Mouse (Mus musculus): ENCODE data around the gene Pip4k2c. TPM values are rescaled to one million over a fixed set of nuclear protein-coding genes. Genes with fewer than 3 reads are reported as not detected.
A peak's percentile ranks its signal among the peaks of the same experiment; 100 is the strongest.

Pip4k2c gene
- polyA plus RNA-seq, 1 experiment from 2014 or later: 43.5 TPM

GRCm38 (mm10) chr10:127186451-127186850 is 24.9 kb downstream of the Pip4k2c start:
- Histone ChIP-seq H3K9me3 (replicated peaks) (no peaks in the 10 kb centered on the region), H3K36me3 (peaks cover 42% of the 10 kb centered on the region), H3K4me2 (no peak overlapping the region), H3K4me1 (peaks cover 66% of the 10 kb centered on the region), H3K27ac (no peak overlapping the region), H3K27me3 (peaks cover 28% of the 10 kb centered on the region), H3K9ac (no peak overlapping the region), H3K4me3 (replicated peaks) (no peak overlapping the region)
- WGBS: 79% methylated on average over 1 of the region's 1 CpGs
- ATAC-seq (replicated peaks; ENCODE audit: low FRiP score): no peak

GRCm38 (mm10) chr10:127185506-127185905 is 25.9 kb downstream of the Pip4k2c start:
- Histone ChIP-seq H3K9ac (no peak overlapping the region), H3K36me3 (peaks cover 34% of the 10 kb centered on the region), H3K4me1 (peaks cover 58% of the 10 kb centered on the region), H3K4me2 (no peak overlapping the region), H3K9me3 (replicated peaks) (no peaks in the 10 kb centered on the region), H3K4me3 (replicated peaks) (no peak overlapping the region), H3K27ac (no peak overlapping the region), H3K27me3 (peaks cover 38% of the 10 kb centered on the region)
- WGBS: 85% methylated on average over 15 of the region's 15 CpGs
- ATAC-seq (replicated peaks; ENCODE audit: low FRiP score): no peak

- H3K4me3 ChIP-seq (replicated peaks): no peak overlapping the region
- peaks cover 58% of the 10 kb centered on the region for H3K4me1 ChIP-seq
- ATAC-seq (replicated peaks; ENCODE audit: low FRiP score): no peak
- no peaks in the 10 kb centered on the region for H3K9me3 ChIP-seq (replicated peaks)
- H3K27me3 ChIP-seq: peaks cover 42% of the 10 kb centered on the region
- no peak overlapping the region for H3K27ac ChIP-seq
- H3K4me2 ChIP-seq: no peak overlapping the region
- H3K9ac ChIP-seq: no peak overlapping the region
- H3K36me3 ChIP-seq: peaks cover 34% of the 10 kb centered on the region
- WGBS: 74% methylated on average over 9 of the region's 9 CpGs
Observed at GRCm38 (mm10) chr10:127185101-127185500, 26.3 kb downstream of the Pip4k2c start.

GRCm38 (mm10) chr10:127183759-127184158 is 27.6 kb downstream of the Pip4k2c start:
- peaks cover 58% of the 10 kb centered on the region for H3K4me1 ChIP-seq
- H3K4me3 ChIP-seq (replicated peaks): peak overlapping the region; percentile 13; the same call in 1 of the 2 replicates
- H3K9me3 ChIP-seq (replicated peaks): no peaks in the 10 kb centered on the region
- H3K4me2 ChIP-seq: peak overlapping the region; percentile 46
- WGBS: 21% methylated on average over 20 of the region's 20 CpGs
- H3K9ac ChIP-seq: peak overlapping the region; percentile 6; the same call in 1 of the 2 replicates
- no peak for ATAC-seq (replicated peaks; ENCODE audit: low FRiP score)
- peaks cover 55% of the 10 kb centered on the region for H3K27me3 ChIP-seq
- H3K36me3 ChIP-seq: peaks cover 34% of the 10 kb centered on the region
- H3K27ac ChIP-seq: no peak overlapping the region

- H3K27me3 ChIP-seq: peaks cover 65% of the 10 kb centered on the region
- H3K9me3 ChIP-seq (replicated peaks): no peaks in the 10 kb centered on the region
- H3K4me2 ChIP-seq: no peak overlapping the region
- WGBS: 90% methylated on average over 4 of the region's 4 CpGs
- H3K4me1 ChIP-seq: peaks cover 58% of the 10 kb centered on the region
- peaks cover 34% of the 10 kb centered on the region for H3K36me3 ChIP-seq
- no peak overlapping the region for H3K9ac ChIP-seq
- no peak overlapping the region for H3K27ac ChIP-seq
- no peak for ATAC-seq (replicated peaks; ENCODE audit: low FRiP score)
- no peak overlapping the region for H3K4me3 ChIP-seq (replicated peaks)
Observed at GRCm38 (mm10) chr10:127182624-127183023, 28.8 kb downstream of the Pip4k2c start.

- 75% methylated on average over 6 of the region's 6 CpGs for WGBS
- Histone ChIP-seq H3K4me2 (no peak overlapping the region), H3K27me3 (peaks cover 75% of the 10 kb centered on the region), H3K36me3 (peaks cover 30% of the 10 kb centered on the region), H3K4me1 (peaks cover 63% of the 10 kb centered on the region), H3K4me3 (replicated peaks) (no peak overlapping the region), H3K9ac (no peak overlapping the region), H3K27ac (no peak overlapping the region), H3K9me3 (replicated peaks) (no peaks in the 10 kb centered on the region)
- ATAC-seq (replicated peaks; ENCODE audit: low FRiP score): no peak
Observed at GRCm38 (mm10) chr10:127181566-127181965, 29.8 kb downstream of the Pip4k2c start.

- Histone ChIP-seq H3K27me3 (peaks cover 82% of the 10 kb centered on the region), H3K4me3 (replicated peaks) (peak overlapping the region; percentile 26), H3K36me3 (peaks cover 23% of the 10 kb centered on the region), H3K9me3 (replicated peaks) (no peaks in the 10 kb centered on the region), H3K4me2 (peak overlapping the region; percentile 56), H3K9ac (no peak overlapping the region), H3K4me1 (peaks cover 64% of the 10 kb centered on the region), H3K27ac (no peak overlapping the region)
- ATAC-seq (replicated peaks; ENCODE audit: low FRiP score): no peak
- WGBS: 28% methylated on average over 3 of the region's 3 CpGs
Observed at GRCm38 (mm10) chr10:127180695-127181047, 30.7 kb downstream of the Pip4k2c start.

GRCm38 (mm10) chr10:127179871-127180694 is 31.3 kb downstream of the Pip4k2c start, which contains the start of gene Slc26a10:
Gene Slc26a10 (minus strand): TSS chr10:127180645.
- Histone ChIP-seq H3K4me2 (peak within 1 kb of the TSS; percentile 56), H3K9me3 (replicated peaks) (no peaks in the 10 kb centered on the region), H3K9ac (no peak within 1 kb of the TSS), H3K4me1 (peaks cover 62% of the 10 kb centered on the region), H3K4me3 (replicated peaks) (peak within 1 kb of the TSS; percentile 26), H3K27ac (no peak within 1 kb of the TSS), H3K27me3 (peaks cover 79% of the 10 kb centered on the region), H3K36me3 (peaks cover 17% of the 10 kb centered on the region)
- 3% methylated on average over 34 of the region's 34 CpGs for WGBS
- ATAC-seq (replicated peaks; ENCODE audit: low FRiP score): no peak; the same call in 1 of the 2 replicates

GRCm38 (mm10) chr10:127178286-127179027 is 32.9 kb downstream of the Pip4k2c start:
- 3% methylated on average over 41 of the region's 41 CpGs for WGBS
- H3K4me2 ChIP-seq: peak overlapping the region; percentile 75
- H3K4me1 ChIP-seq: peaks cover 46% of the 10 kb centered on the region
- no peak overlapping the region for H3K9ac ChIP-seq
- peaks cover 82% of the 10 kb centered on the region for H3K27me3 ChIP-seq
- H3K36me3 ChIP-seq: peaks cover 10% of the 10 kb centered on the region
- no peak for ATAC-seq (replicated peaks; ENCODE audit: low FRiP score)
- H3K4me3 ChIP-seq (replicated peaks): peak overlapping the region; percentile 38
- H3K27ac ChIP-seq: no peak overlapping the region
- no peaks in the 10 kb centered on the region for H3K9me3 ChIP-seq (replicated peaks)

GRCm38 (mm10) chr10:127177719-127178118 is 33.7 kb downstream of the Pip4k2c start:
- peak; percentile 31 for ATAC-seq (replicated peaks; ENCODE audit: low FRiP score)
- no peak overlapping the region for H3K9ac ChIP-seq
- no peaks in the 10 kb centered on the region for H3K9me3 ChIP-seq (replicated peaks)
- H3K4me3 ChIP-seq (replicated peaks): peak overlapping the region; percentile 38
- H3K27ac ChIP-seq: no peak overlapping the region
- peak overlapping the region; percentile 75 for H3K4me2 ChIP-seq
- peaks cover 76% of the 10 kb centered on the region for H3K27me3 ChIP-seq
- H3K4me1 ChIP-seq: peaks cover 42% of the 10 kb centered on the region
- H3K36me3 ChIP-seq: peaks cover 4% of the 10 kb centered on the region; the same call in 1 of the 2 replicates
- 2% methylated on average over 23 of the region's 23 CpGs for WGBS

GRCm38 (mm10) chr10:127177235-127177634 is 34.1 kb downstream of the Pip4k2c start:
- Histone ChIP-seq H3K4me3 (replicated peaks) (peak overlapping the region; percentile 38), H3K9ac (no peak overlapping the region)
- 0 out of 2 replicates have a peak, but pooled peaks have one; percentile 2 for ATAC-seq (replicated peaks; ENCODE audit: low FRiP score)

GRCm38 (mm10) chr10:127176756-127177155 is 34.6 kb downstream of the Pip4k2c start:
- H3K9me3 ChIP-seq (replicated peaks): no peaks in the 10 kb centered on the region
- no peaks in the 10 kb centered on the region for H3K36me3 ChIP-seq
- 7% methylated on average over 7 of the region's 7 CpGs for WGBS
- no peak overlapping the region for H3K27ac ChIP-seq
- H3K4me3 ChIP-seq (replicated peaks): peak overlapping the region; percentile 18; the same call in 1 of the 2 replicates
- ATAC-seq (replicated peaks; ENCODE audit: low FRiP score): no peak
- H3K27me3 ChIP-seq: peaks cover 74% of the 10 kb centered on the region
- H3K4me1 ChIP-seq: peaks cover 42% of the 10 kb centered on the region
- H3K9ac ChIP-seq: no peak overlapping the region
- H3K4me2 ChIP-seq: peak overlapping the region; percentile 75

More at GRCm38 (mm10) chr10:127177235-127177634, 34.1 kb downstream of the Pip4k2c start:
- 21% methylated on average over 9 of the region's 9 CpGs for WGBS
- Histone ChIP-seq H3K27ac (no peak overlapping the region), H3K27me3 (peaks cover 74% of the 10 kb centered on the region), H3K9me3 (replicated peaks) (no peaks in the 10 kb centered on the region), H3K4me2 (peak overlapping the region; percentile 75), H3K4me1 (peaks cover 42% of the 10 kb centered on the region), H3K36me3 (no peaks in the 10 kb centered on the region; the same call in 1 of the 2 replicates)

All from kidney, embryonic 15.5 days (tissue).